Comparison of ENCODE assay signal across 7 mouse cellular contexts in the genomic region with DNA sequence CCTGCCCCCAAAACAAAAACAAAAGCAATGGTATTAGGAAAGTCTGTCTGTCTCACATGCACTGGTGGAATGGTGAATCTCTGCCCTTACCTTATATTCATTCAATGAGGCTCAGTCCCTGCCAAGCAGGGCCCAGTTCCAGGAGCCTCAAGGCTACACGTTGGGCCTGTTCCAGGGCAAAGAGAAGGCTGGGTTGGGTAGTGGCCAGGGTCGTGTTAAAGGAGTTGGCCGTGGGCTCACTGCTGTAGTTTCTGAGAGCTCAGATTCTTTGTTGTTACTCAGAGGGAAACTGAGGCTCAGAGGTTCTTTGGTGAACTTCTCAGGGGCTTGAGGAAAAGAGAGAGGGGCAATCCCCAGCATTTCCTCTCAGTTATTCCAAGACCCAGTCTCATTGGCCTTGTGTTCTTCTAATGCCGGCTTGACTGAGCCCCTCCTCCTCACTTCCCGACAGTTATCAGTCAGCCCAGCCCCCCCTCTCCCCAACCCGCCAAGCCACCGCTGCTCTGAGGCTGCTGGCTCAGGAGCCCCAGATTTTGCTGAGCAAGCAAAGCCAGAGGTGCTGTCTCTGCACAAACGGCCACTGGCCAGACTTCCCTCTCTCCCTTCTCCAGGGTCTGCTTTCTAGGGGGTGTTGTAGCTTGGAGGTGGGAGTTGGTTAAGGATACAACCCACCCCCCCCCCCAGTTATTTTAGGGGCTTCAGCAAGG. TPM values are rescaled to one million over a fixed set of nuclear protein-coding genes. Genes with fewer than 3 reads are reported as not detected.
DNase-seq lines count a peak whose midpoint lies in the region; ATAC-seq lines count a peak whose summit lies in the region.

No protein-coding gene starts in this region.

- H3K27me3 ChIP-seq in heart, embryonic 15.5 days, result no peaks in the 10 kb centered on the region
- no peaks in the 10 kb centered on the region for H3K27me3 ChIP-seq in midbrain, embryonic 15.5 days (replicated peaks)

- H3K9ac ChIP-seq in heart, embryonic 15.5 days, result 0 out of 2 replicates have a peak overlapping the region, but pooled peaks have one; percentile 13
- no peak overlapping the region for H3K9ac ChIP-seq in midbrain, embryonic 15.5 days

- H3K4me1 ChIP-seq in heart, embryonic 15.5 days (replicated peaks), result peaks cover 47% of the 10 kb centered on the region
- H3K4me1 ChIP-seq in midbrain, embryonic 15.5 days, result 0 out of 2 replicates have a peak, but pooled peaks cover 8% of the 10 kb centered on the region

- H3K4me2 ChIP-seq in heart, embryonic 15.5 days, result peak overlapping the region; percentile 19; the same call in 1 of the 2 replicates
- H3K4me2 ChIP-seq in midbrain, embryonic 15.5 days, result no peak overlapping the region

- peak overlapping the region; percentile 82 for H3K27ac ChIP-seq in heart, embryonic 15.5 days
- peak overlapping the region; percentile 21; the same call in 1 of the 2 replicates for H3K27ac ChIP-seq in midbrain, embryonic 15.5 days

- no peak overlapping the region for H3K4me3 ChIP-seq in heart, embryonic 15.5 days
- H3K4me3 ChIP-seq in midbrain, embryonic 15.5 days, result no peak overlapping the region

- 8% methylated on average over 8 of the region's 8 CpGs for WGBS in heart, embryonic 15.5 days
- 24% methylated on average over 8 of the region's 8 CpGs for WGBS in midbrain, embryonic 15.5 days

- no peaks in the 10 kb centered on the region for H3K9me3 ChIP-seq in heart, embryonic 15.5 days (replicated peaks)
- no peaks in the 10 kb centered on the region for H3K9me3 ChIP-seq in midbrain, embryonic 15.5 days

- H3K36me3 ChIP-seq in heart, embryonic 15.5 days, result peaks cover 10% of the 10 kb centered on the region; the same call in 1 of the 2 replicates
- H3K36me3 ChIP-seq in midbrain, embryonic 15.5 days (replicated peaks), result no peaks in the 10 kb centered on the region

- ATAC-seq in heart, embryonic 15.5 days (replicated peaks; ENCODE audit: insufficient number of reproducible peaks, insufficient read depth, low FRiP score, low read depth), result 0 out of 2 replicates have a peak, but pooled peaks have one; percentile 63
- ATAC-seq in midbrain, embryonic 15.5 days (replicated peaks), result 0 out of 2 replicates have a peak, but pooled peaks have one; percentile 31
- no peak for ATAC-seq in erythroid progenitor cell, adult 5-6 weeks (replicated peaks; ENCODE audit: low FRiP score, poor library complexity, severe bottlenecking)

- DNase-seq in right cerebral cortex, postnatal 10 days (ENCODE audit: low spot score in 2 of 2), result peak; percentile 76 to 77
- DNase-seq in right cerebral cortex, adult 2 months (ENCODE audit: low spot score in 2 of 2), result no peak
- peak; percentile 63 for DNase-seq in embryo, embryonic 10.5 days (ENCODE audit: low spot score)
- peak; percentile 85 for DNase-seq in kidney, postnatal 14 days

RNA-seq across cellular contexts. Expression of gene Fads3, which starts 16.0 kb away (rescaled TPM):
- 39.4 and 43.9 TPM in 2 replicates for polyA plus RNA-seq in heart, embryonic 15.5 days (2015; fragmentation: Nextera tagmentation; extraction: Ambion mirVana)
- 25.8 and 27.1 TPM in 2 replicates for polyA plus RNA-seq in midbrain, embryonic 15.5 days (2015; fragmentation: Nextera tagmentation; extraction: Ambion mirVana)
- total RNA-seq in erythroid progenitor cell, adult 5-6 weeks (2015; ENCODE audit: low replicate concordance), result 15.5 and 16.3 TPM in 2 replicates
- total RNA-seq in erythroid progenitor cell, adult 5-6 weeks (2017; ENCODE audit: low replicate concordance), result 9.4 and 12.6 TPM in 2 replicates

RNA-seq across cellular contexts. Expression of gene Rab3il1, which starts 23.9 kb away (rescaled TPM):
- 21.8 and 30.0 TPM in 2 replicates for polyA plus RNA-seq in heart, embryonic 15.5 days (2015; fragmentation: Nextera tagmentation; extraction: Ambion mirVana)
- polyA plus RNA-seq in midbrain, embryonic 15.5 days (2015; fragmentation: Nextera tagmentation; extraction: Ambion mirVana), result 24.5 and 29.2 TPM in 2 replicates
- total RNA-seq in erythroid progenitor cell, adult 5-6 weeks (2015; ENCODE audit: low replicate concordance), result 252 and 262 TPM in 2 replicates
- 345 and 413 TPM in 2 replicates for total RNA-seq in erythroid progenitor cell, adult 5-6 weeks (2017; ENCODE audit: low replicate concordance)

RNA-seq across cellular contexts. Expression of gene Best1, which starts 23.9 kb away (rescaled TPM):
- polyA plus RNA-seq in heart, embryonic 15.5 days (2015; fragmentation: Nextera tagmentation; extraction: Ambion mirVana), result 0.19 and 0.25 TPM in 2 replicates
- 1.7 and 3.2 TPM in 2 replicates for polyA plus RNA-seq in midbrain, embryonic 15.5 days (2015; fragmentation: Nextera tagmentation; extraction: Ambion mirVana)
- total RNA-seq in erythroid progenitor cell, adult 5-6 weeks (2015; ENCODE audit: low replicate concordance), result not detected in 2 replicates
- not detected in 2 replicates for total RNA-seq in erythroid progenitor cell, adult 5-6 weeks (2017; ENCODE audit: low replicate concordance)

RNA-seq across cellular contexts. Expression of gene Fth1, which starts 44.9 kb away (rescaled TPM):
- polyA plus RNA-seq in heart, embryonic 15.5 days (2015; fragmentation: Nextera tagmentation; extraction: Ambion mirVana), result 1,879 and 1,985 TPM in 2 replicates
- polyA plus RNA-seq in midbrain, embryonic 15.5 days (2015; fragmentation: Nextera tagmentation; extraction: Ambion mirVana), result 1,452 and 1,467 TPM in 2 replicates
- total RNA-seq in erythroid progenitor cell, adult 5-6 weeks (2015; ENCODE audit: low replicate concordance), result 2,541 and 2,855 TPM in 2 replicates
- total RNA-seq in erythroid progenitor cell, adult 5-6 weeks (2017; ENCODE audit: low replicate concordance), result 1,910 and 2,502 TPM in 2 replicates

Comparison
In these comparisons a context has a peak if more than half of its experiments do, and no peak if none do; other contexts are left out.
1. DNase-seq: peak in right cerebral cortex, postnatal 10 days (2 of 2), embryo, embryonic 10.5 days (single experiment) and kidney, postnatal 14 days (single experiment); none in right cerebral cortex, adult 2 months (0 of 2).